Mouse (Mus musculus) olfactory bulb, adult 2 months (tissue): ENCODE data around the gene Spdya.

Source experiments
- CTCF ChIP-seq: fragments of 200-500 bp; IDR thresholded peaks from 2 replicates; pipeline ENCODE4 v1.5.1; 2012; ENCODE audit warnings: low read depth, mild to moderate bottlenecking, low read length, moderate library complexity; ENCODE audit not compliant: insufficient read depth
- POLR2A ChIP-seq: fragments of 200-500 bp; IDR thresholded peaks from 2 replicates; pipeline ENCODE4 v1.6.1; 2012; ENCODE audit warnings: mild to moderate bottlenecking, low read depth, low read length, moderate library complexity; ENCODE audit not compliant: insufficient read depth

DNA sequence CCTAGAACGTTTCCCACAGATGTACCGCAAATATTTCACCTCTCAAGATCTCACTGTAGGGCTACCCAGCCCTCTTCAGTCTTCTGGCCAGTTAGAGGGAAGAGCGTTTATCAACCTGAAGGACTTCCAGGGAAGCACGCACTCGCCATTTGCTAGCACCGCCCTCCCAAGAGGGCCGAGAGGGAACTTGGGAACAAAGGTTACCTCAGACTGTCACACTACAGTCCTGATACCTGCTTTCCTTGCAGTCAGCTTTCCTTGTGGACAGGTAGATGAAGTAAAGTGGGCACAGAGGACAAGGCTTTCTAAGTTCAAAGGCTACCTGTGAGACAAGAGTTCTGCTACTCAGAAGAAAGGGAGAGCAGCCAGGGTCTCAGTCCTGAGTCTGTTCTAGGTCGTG lies 45.0 kb upstream of the Spdya start:
- no peak for TF ChIP-seq CTCF
- no peak for TF ChIP-seq POLR2A
